Mouse (Mus musculus) testis, adult 10 weeks (tissue): Measurements from ENCODE around the gene Cldn34c3. TPM values are rescaled to one million over a fixed set of nuclear protein-coding genes. Genes with fewer than 3 reads are reported as not detected.

ENCODE experiments used
- polyA plus RNA-seq: library from polyadenylated mRNA; stranded (reverse); fragments of 350-450 nt; fragmentation: Illumina TruSeq; extraction: RNeasy Lipid Tissue Mini Kit (QIAGEN cat#74804); gene quantifications from one replicate; pipeline ENCODE4 v1.2.3, GENCODE M21; 2014; ENCODE audit warnings: low read depth, low replicate concordance

Cldn34c3 gene
- polyA plus RNA-seq: 23.9 TPM

DNA sequence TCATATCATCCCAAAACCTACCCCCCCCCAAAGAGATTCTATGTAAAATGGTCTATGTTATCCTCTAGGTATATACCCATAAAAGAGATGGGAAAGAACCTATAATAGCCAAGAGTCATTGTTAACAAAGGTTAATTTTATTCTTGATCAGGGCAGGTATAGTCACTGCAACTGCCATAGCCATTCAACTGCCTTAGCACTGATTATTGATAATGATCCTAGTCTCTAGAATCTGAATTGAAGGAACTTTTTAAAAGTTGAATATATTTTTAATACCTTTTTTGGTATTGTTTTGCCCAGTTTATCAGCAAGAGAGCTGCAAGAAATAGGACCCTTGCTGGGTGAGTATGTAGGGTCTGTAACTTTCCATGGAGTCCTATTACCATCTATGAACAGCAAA lies at the start of gene Cldn34c3:
TSS of gene Cldn34c3 (plus strand) at position 301 of the 400 bp plus-strand sequence.

Other genes with a start within 250 kb of the Cldn34c3 start
- gene Cldn34c2, start 212.0 kb upstream of the Cldn34c3 start, polyA plus RNA-seq: 6.4 TPM
- gene Gm17467, start 88.9 kb upstream of the Cldn34c3 start, polyA plus RNA-seq: not detected